Mouse (Mus musculus): ENCODE results near the gene Klhl5. TPM values are rescaled to one million over a fixed set of nuclear protein-coding genes. Genes with fewer than 3 reads are reported as not detected.

Gene Klhl5
- polyA plus RNA-seq, 1 experiment from 2014 or later = 14.5 TPM

GRCm38 (mm10) chr5:65157412-65158381 is 50.4 kb downstream of the Klhl5 start:
- Histone ChIP-seq H3K36me3 (peaks cover 23% of the 10 kb centered on the region), H3K27me3 (ENCODE audit: low read depth, poor library complexity, severe bottlenecking) (no peaks in the 10 kb centered on the region), H3K9me3 (replicated peaks) (no peaks in the 10 kb centered on the region), H3K4me1 (peaks cover 3% of the 10 kb centered on the region; the same call in 1 of the 2 replicates), H3K4me3 (no peak overlapping the region), H3K27ac (replicated peaks) (peak overlapping the region; percentile 38; the same call in 1 of the 2 replicates)
- no peak for DNase-seq (ENCODE audit: low spot score)
- 77% methylated on average over 22 of the region's 22 CpGs for WGBS

GRCm38 (mm10) chr5:65158696-65159305 is 51.5 kb downstream of the Klhl5 start:
- no peak overlapping the region for H3K4me3 ChIP-seq
- no peaks in the 10 kb centered on the region for H3K27me3 ChIP-seq (ENCODE audit: low read depth, poor library complexity, severe bottlenecking)
- peaks cover 28% of the 10 kb centered on the region for H3K36me3 ChIP-seq
- no peak overlapping the region for H3K27ac ChIP-seq (replicated peaks)
- WGBS = 90% methylated on average over 20 of the region's 20 CpGs
- DNase-seq (ENCODE audit: low spot score) = no peak
- H3K4me1 ChIP-seq = peaks cover 7% of the 10 kb centered on the region; the same call in 1 of the 2 replicates
- no peaks in the 10 kb centered on the region for H3K9me3 ChIP-seq (replicated peaks)

GRCm38 (mm10) chr5:65163001-65163400 is 55.7 kb downstream of the Klhl5 start:
- no peak for DNase-seq (ENCODE audit: low spot score)
- Histone ChIP-seq H3K36me3 (peaks cover 41% of the 10 kb centered on the region), H3K27ac (replicated peaks) (peak overlapping the region; percentile 28; the same call in 1 of the 2 replicates), H3K9me3 (replicated peaks) (no peaks in the 10 kb centered on the region), H3K4me1 (peaks cover 25% of the 10 kb centered on the region), H3K27me3 (ENCODE audit: low read depth, poor library complexity, severe bottlenecking) (no peaks in the 10 kb centered on the region), H3K4me3 (no peak overlapping the region)
- WGBS = 79% methylated on average over 5 of the region's 5 CpGs

- DNase-seq (ENCODE audit: low spot score) = no peak
- H3K36me3 ChIP-seq = peaks cover 41% of the 10 kb centered on the region
These were observed 56.3 kb downstream of the Klhl5 start for GRCm38 (mm10) chr5:65163489-65164092.

GRCm38 (mm10) chr5:65170206-65170605 is 62.9 kb downstream of the Klhl5 start:
- no peak for DNase-seq (ENCODE audit: low spot score)
- Histone ChIP-seq H3K27ac (replicated peaks) (no peak overlapping the region), H3K36me3 (peaks cover 11% of the 10 kb centered on the region; the same call in 1 of the 2 replicates), H3K27me3 (ENCODE audit: low read depth, poor library complexity, severe bottlenecking) (no peaks in the 10 kb centered on the region), H3K9me3 (replicated peaks) (no peaks in the 10 kb centered on the region), H3K4me1 (peaks cover 25% of the 10 kb centered on the region), H3K4me3 (no peak overlapping the region)
- WGBS = 88% methylated on average over 9 of the region's 9 CpGs

More at GRCm38 (mm10) chr5:65163489-65164092, 56.3 kb downstream of the Klhl5 start:
- no peak overlapping the region for H3K27ac ChIP-seq (replicated peaks)
- no peaks in the 10 kb centered on the region for H3K27me3 ChIP-seq (ENCODE audit: low read depth, poor library complexity, severe bottlenecking)
- 87% methylated on average over 17 of the region's 17 CpGs for WGBS
- no peak overlapping the region for H3K4me3 ChIP-seq
- peaks cover 29% of the 10 kb centered on the region for H3K4me1 ChIP-seq
- H3K9me3 ChIP-seq (replicated peaks) = no peaks in the 10 kb centered on the region

GRCm38 (mm10) chr5:65175035-65175917 is 67.9 kb downstream of the Klhl5 start:
- WGBS = 69% methylated on average over 26 of the region's 26 CpGs
- H3K4me3 ChIP-seq = no peak overlapping the region
- H3K36me3 ChIP-seq = no peaks in the 10 kb centered on the region
- H3K27ac ChIP-seq (replicated peaks) = no peak overlapping the region; the same call in 1 of the 2 replicates
- no peak for DNase-seq (ENCODE audit: low spot score)
- H3K4me1 ChIP-seq = peaks cover 11% of the 10 kb centered on the region; the same call in 1 of the 2 replicates
- no peaks in the 10 kb centered on the region for H3K27me3 ChIP-seq (ENCODE audit: low read depth, poor library complexity, severe bottlenecking)
- H3K9me3 ChIP-seq (replicated peaks) = no peaks in the 10 kb centered on the region

- Histone ChIP-seq H3K27me3 (ENCODE audit: low read depth, poor library complexity, severe bottlenecking) (no peaks in the 10 kb centered on the region), H3K36me3 (no peaks in the 10 kb centered on the region), H3K4me1 (peaks cover 11% of the 10 kb centered on the region; the same call in 1 of the 2 replicates), H3K9me3 (replicated peaks) (no peaks in the 10 kb centered on the region), H3K4me3 (no peak overlapping the region), H3K27ac (replicated peaks) (no peak overlapping the region; the same call in 1 of the 2 replicates)
- DNase-seq (ENCODE audit: low spot score) = no peak
- 76% methylated on average over 13 of the region's 13 CpGs for WGBS
These were observed 68.7 kb downstream of the Klhl5 start for GRCm38 (mm10) chr5:65175918-65176484.

- no peak overlapping the region for H3K4me3 ChIP-seq
- no peaks in the 10 kb centered on the region for H3K9me3 ChIP-seq (replicated peaks)
- no peaks in the 10 kb centered on the region for H3K27me3 ChIP-seq (ENCODE audit: low read depth, poor library complexity, severe bottlenecking)
- 88% methylated on average over 11 of the region's 11 CpGs for WGBS
- no peak for DNase-seq (ENCODE audit: low spot score)
- H3K36me3 ChIP-seq = no peaks in the 10 kb centered on the region
- H3K4me1 ChIP-seq = peaks cover 11% of the 10 kb centered on the region; the same call in 1 of the 2 replicates
- H3K27ac ChIP-seq (replicated peaks) = no peak overlapping the region
These were observed 69.7 kb downstream of the Klhl5 start for GRCm38 (mm10) chr5:65177026-65177514.

- Histone ChIP-seq H3K27ac (replicated peaks) (no peak overlapping the region), H3K4me1 (peaks cover 11% of the 10 kb centered on the region; the same call in 1 of the 2 replicates), H3K27me3 (ENCODE audit: low read depth, poor library complexity, severe bottlenecking) (no peaks in the 10 kb centered on the region), H3K36me3 (no peaks in the 10 kb centered on the region), H3K9me3 (replicated peaks) (no peaks in the 10 kb centered on the region), H3K4me3 (no peak overlapping the region)
- 90% methylated on average over 9 of the region's 9 CpGs for WGBS
- no peak for DNase-seq (ENCODE audit: low spot score)
These were observed 71.1 kb downstream of the Klhl5 start for GRCm38 (mm10) chr5:65178477-65178876.

- Histone ChIP-seq H3K36me3 (no peaks in the 10 kb centered on the region), H3K27me3 (ENCODE audit: low read depth, poor library complexity, severe bottlenecking) (no peaks in the 10 kb centered on the region), H3K27ac (replicated peaks) (no peak overlapping the region), H3K4me3 (no peak overlapping the region), H3K9me3 (replicated peaks) (no peaks in the 10 kb centered on the region), H3K4me1 (peaks cover under 1% of the 10 kb centered on the region; the same call in 1 of the 2 replicates)
- no peak for DNase-seq (ENCODE audit: low spot score)
- WGBS = 91% methylated on average over 21 of the region's 21 CpGs
These were observed 73.9 kb downstream of the Klhl5 start for GRCm38 (mm10) chr5:65181160-65181793.

- DNase-seq (ENCODE audit: low spot score) = no peak
- no peak overlapping the region for H3K27ac ChIP-seq (replicated peaks)
- no peaks in the 10 kb centered on the region; the same call in 1 of the 2 replicates for H3K4me1 ChIP-seq
- H3K36me3 ChIP-seq = no peaks in the 10 kb centered on the region
- H3K4me3 ChIP-seq = no peak overlapping the region
- no peaks in the 10 kb centered on the region for H3K9me3 ChIP-seq (replicated peaks)
- no peaks in the 10 kb centered on the region for H3K27me3 ChIP-seq (ENCODE audit: low read depth, poor library complexity, severe bottlenecking)
- WGBS = 85% methylated on average over 4 of the region's 4 CpGs
These were observed 74.4 kb downstream of the Klhl5 start for GRCm38 (mm10) chr5:65181794-65182169.
